Mouse (Mus musculus): ENCODE measurements around the gene Snx20.

The Snx20 gene

DNA sequence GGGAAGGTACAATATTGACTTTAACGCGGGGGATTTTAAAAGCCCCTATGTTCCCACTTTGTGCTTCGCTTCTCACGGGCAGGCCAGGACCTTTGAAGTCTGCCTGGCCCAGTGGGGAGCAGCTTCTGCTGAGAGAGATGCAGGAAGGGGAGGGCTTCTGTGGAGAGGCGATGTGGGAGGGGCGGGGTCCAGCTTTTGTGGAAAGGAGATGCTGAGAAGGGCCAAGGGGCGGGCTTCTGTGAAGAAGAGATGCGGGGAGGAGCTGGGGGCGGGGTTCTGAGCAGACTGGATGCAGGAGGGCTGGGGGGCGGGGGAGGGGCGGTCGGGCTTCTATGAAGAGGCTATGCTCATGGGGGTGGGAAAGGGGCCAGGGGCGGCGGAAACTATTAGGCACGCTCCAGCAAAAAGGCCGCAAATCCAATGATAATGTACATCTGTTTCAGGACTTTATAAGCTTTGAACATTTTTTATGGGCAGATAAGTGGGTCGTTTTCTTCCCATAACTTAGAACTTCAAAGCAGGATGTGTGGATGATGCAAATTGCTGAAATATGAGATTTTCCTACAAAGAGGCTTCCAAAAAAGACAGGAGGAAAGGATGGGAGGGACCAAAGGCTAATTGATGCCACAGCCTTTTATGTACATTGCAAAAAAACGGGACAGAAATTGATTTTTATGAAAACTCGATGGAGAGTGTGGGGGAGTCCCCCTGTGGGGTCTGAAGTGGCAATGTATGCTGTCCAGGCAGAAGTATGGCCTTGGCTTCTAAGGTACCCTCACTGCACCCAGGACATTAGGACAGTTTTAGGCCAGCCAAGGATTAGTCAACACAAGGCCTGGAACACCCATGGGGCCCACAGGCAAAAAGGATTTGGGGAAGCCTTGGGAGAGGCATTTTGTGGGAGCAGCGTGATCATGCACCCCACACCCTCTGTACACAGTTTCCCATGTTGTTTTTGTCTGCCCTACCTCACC lies 31.6 kb downstream of the Snx20 start:
- DNase-seq (ENCODE audit: low spot score in 2 of 2), result peak; percentile 86 to 88

DNA sequence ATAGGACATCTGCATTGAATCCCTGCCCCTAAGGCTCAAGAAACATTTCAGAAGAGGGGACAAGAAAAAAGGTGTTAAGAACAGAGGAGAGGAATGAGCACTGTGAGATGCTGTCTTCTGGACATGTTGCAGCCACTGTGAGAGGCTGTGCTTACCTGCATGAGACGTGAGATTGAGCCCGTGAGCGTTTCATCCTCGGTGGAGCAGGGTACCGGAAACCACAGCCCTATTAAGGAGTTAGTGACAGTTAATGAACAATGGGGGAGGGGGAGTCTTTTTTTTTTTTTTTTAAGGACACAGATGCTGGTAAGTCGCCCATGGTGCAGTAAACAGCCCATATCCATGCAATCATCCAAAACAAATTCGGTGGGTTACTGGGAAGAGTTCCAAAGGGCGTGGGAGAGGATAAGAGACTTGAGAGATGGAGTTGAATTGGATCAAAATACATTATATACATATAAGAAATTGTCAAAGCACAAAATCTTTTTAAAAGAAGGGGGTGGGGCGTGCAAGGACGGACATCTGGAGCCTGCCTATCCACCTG lies 32.4 kb downstream of the Snx20 start:
- peak; percentile 53 to 56 for DNase-seq (ENCODE audit: low spot score in 2 of 2)

DNA sequence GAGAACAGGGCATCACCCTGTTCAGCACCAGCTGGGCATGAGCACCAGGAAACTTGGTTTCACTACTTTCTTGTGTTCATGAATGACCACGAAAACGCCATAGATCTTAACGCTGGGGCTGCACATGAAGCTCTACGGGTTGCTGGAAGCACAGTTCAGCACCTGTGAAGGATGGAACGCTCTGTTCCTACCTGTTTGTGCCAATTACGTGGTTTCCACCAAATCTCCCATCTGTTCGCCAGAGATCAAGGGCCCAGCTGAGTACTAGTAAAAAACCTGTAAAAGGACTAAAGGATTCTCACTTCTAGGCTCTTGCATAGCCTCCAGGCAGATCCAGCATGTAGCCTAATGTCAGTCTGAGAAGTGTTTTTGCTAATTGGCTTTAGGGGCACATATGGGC lies 36.4 kb downstream of the Snx20 start:
- DNase-seq (ENCODE audit: low spot score in 2 of 2), result no peak

DNA sequence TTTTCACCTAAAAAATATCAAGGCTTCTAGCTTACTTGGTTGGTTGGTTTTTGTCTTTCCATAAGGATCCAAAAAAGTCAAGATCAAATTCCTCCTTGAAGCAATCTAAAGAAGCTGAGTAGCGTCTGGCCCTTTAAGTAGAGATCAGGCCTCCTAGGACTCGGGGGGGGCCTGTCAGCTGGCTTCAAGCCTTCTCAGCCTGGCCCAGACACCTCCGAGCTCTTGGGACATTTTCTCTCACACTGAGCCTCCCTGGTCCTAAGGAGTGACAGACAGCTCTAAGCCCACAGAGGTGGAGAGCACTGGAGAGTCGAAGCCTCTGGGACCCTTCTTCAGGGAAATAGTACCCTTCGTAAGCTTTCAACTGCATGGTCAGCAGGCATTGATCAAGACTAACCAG lies 37.4 kb downstream of the Snx20 start:
- no peak for DNase-seq (ENCODE audit: low spot score in 2 of 2)

DNA sequence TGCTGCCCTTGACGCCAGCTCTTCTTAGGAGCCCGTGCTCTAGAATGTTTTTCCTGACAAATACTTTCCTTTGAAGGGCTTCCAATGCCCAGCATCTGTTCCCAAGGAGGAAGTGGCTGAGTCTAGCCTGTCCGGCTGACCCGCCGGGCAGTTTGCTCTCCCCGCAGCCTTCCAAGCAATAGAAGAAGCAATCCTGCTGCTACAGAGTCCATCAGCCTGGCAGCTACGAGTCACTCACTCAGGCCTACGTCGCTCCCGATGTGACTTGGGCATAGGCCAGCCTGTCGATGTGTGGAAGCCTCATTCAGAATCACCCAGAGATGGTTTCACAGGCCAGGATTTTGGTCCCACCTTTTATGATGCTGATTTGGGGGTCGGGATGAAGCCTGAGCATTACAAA lies 39.9 kb downstream of the Snx20 start:
- no peak for DNase-seq (ENCODE audit: low spot score in 2 of 2)

DNA sequence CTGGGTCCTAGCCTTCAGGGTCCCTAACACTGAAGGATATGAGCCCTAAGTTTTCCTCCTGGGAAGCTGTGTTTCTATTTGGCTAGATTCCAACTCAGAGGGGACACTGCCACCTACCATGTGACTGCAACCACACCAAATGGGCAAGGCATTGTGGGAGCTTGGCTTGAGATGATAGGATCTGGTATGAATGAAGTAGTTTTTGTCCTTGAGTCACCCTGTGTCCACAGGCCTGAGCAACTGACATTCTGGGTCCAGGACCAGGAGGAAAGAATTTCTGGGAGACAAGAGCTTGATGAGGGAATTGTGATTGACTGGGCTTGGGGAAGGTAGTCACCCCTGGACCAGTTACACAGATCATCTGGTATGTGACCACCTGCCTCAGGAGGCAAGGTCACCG lies 42.0 kb downstream of the Snx20 start:
- no peak for DNase-seq (ENCODE audit: low spot score in 2 of 2)

DNA sequence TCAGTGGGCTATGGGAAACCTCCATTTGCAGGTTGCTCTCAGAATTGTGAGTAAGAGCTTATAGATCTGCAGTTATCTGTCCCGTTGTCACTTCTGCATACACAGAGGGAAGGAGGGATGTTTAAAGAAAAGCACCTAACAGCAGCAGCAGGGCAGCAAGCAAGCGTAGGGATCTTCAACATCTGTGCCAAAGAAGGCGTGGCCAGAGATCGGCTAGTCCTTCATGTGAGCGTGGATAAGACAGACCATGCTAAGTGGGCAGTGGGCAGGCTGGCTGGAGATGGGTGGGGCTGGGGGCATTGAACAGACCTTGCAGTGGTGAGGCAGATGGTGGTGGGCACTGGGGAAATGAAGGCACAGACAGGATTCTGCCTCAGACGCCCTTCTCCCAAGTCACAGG lies 45.7 kb downstream of the Snx20 start:
- DNase-seq (ENCODE audit: low spot score in 2 of 2), result no peak

DNA sequence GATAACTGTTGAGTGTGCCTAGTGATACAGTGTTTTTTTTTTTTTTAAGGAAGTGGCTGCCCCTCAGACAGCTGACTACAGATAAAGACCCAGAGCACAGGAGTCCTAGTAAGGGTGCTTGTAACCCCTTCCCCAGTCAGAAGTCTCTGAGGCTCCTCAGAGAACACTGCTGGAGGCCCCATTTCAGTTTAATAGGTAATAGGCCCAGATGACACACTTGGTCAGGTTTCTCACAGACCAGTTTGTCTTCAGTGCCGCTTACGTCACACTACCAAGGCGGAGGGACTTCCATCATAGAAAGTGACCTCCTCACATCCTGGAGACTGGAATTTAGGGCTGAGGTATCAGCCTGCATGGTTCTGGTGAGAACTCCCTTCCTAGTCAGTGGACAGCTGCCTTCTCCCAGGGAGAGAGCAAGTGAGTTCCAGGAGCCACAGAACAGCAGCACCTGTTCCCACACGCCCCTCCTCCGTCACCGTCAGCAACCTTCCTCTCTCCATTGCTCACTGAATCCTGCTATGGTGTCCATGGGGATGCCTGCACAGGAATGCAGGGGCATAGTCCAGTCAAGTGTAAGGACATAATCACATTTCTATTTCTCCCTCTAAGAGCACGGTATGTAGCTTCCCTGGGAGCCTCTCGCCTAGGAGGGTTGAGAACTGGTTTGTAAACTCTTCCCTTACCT lies 47.6 kb downstream of the Snx20 start:
- no peak for DNase-seq (ENCODE audit: low spot score in 2 of 2)

DNA sequence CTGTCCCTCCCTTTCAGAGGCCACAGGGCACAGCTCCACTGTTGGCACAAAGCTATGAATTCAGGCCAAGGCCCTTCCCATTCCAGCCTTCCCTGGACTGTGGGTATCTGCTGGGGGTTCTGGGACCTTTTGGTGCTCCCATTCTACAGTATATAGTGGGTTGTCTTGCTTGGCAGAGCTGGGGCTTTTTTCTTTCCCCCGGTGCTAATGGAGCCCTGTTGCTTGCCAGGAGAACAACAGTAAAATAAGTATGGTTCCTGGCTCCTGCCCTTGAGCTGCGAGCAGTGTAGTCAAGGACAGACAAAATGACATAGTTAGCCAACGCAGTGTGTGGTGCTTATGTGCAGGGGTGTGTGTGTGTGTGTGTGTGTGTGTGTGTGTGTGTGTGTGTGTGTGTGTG lies 52.1 kb downstream of the Snx20 start:
- DNase-seq (ENCODE audit: low spot score in 2 of 2), result no peak

DNA sequence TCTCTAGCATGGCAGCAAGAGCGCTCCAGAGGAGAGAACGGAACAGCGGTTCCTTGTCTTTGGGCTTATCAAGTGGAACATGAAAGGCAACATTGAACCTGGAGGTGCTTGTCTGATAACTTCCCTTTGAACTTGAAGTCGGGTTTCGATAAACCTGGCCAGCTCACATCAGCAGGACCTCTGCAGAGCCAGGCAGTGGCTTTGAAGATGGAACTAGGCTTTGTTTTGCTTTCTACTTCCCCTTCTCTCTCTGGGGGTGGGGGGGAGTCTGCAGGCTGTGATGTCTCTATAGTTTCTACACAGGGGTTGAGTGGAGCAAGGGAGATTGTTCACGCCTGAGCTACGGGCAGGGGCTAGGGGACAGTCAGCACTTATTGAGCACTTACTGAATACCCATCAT lies 55.1 kb downstream of the Snx20 start:
- no peak for DNase-seq (ENCODE audit: low spot score in 2 of 2)

DNA sequence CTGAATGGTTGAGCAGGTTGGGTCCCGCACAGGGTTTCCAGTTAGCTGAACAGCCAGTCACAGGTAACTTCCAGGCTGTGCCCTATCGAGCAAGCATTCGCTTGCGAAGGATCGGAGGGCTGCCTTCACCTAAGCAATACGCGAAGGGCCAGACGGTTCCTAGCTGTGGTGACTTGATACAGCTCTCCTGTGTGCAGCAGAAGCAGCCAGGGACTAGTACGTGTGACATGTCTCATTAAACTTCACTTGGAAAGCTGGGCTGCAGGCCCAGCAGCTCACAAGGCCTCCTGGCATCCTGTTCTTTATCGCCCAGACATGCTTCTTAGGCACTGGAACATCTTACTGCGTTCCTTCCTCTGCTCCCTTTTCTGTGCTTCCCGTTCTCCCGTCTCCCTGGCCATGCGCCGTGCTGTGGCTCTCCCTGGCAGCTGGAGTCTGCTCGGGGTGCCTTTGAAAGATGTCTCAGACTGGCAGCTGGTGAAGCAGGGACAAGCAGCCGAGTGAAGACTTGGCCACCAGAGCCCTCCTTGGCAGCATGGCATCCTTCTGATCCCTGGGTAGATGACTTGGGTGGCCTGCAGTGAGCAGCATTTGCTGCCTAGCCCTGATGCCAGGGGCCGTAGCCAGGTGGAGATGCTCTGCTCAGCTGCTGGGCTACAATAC lies 56.1 kb downstream of the Snx20 start:
- DNase-seq (ENCODE audit: low spot score in 2 of 2), result peak; percentile 73 to 75

DNA sequence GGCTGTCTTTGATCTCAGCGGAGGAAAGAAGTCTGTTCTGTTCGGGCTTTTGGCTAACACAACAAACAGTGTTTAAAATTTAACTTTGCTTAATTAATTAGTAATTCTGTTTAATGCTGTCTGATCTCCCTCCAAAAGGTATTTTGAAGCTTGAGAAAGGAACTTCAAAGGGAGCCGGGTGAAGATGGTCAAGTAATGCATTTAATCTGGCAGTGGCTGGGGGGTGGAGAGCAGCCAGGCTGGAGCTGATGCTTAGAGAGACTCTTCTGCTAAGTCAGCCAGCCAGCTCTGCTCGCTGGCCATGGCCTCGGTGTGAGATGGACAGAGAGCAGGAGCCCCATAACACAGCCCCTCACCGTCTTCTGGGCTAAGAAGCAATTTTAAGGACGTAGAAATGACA lies 56.7 kb downstream of the Snx20 start:
- DNase-seq (ENCODE audit: low spot score in 2 of 2), result no peak

DNA sequence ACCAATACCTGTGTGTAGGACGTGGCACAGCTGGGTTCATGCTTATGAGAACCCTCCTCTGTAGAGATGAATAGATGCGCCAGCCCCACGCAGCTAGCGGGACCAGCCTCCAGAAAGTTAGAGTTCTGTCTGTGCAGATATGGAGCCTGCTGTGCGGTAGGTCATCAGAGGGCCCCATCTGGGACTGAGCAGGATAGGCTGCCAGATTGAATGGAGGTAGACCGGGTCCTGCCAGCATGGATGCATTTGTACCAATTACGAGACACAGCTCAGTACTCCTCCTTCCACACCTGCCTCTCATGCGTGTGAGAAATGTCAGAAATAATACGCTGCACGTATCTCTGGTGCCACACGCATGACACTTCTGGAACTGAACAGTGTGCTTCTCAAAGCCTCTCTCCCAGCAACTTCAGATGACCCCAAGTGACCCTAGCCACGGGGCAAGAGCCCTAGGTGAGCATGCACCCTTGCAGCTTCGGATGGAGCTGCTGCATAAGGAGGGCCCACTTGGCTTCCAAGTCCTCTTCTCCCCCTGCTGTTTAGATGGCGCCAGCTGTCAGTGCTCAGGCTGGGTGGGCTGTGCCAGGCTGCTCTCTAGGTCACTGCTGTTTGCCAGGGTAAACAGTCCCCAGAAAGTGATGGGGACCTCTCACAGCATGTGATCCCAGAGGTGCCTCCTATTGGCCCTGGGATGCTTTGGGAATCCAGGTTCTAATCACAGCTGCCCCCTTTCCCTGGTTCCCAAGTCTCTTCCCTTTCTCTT lies 57.3 kb downstream of the Snx20 start:
- DNase-seq (ENCODE audit: low spot score in 2 of 2), result no peak

DNA sequence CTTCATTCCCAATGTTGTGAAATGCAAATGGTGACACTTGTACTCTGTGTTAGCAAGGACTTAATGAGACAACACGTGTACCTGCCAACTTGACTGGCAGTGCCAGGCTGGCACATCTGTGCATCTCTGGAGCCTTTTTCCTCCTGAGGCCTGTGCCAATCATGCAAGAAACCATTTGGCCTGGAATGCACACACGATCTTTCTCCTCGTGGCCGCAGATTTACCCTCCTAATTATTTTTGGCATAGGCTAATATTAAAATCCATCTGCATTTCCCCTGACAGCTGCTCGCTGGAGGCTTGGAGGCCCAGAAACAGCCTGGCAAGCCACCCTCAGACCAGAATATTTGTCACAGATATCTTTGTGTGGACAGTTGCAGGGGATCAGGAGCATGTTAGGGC lies 58.3 kb downstream of the Snx20 start:
- DNase-seq (ENCODE audit: low spot score in 2 of 2), result no peak
